Mouse (Mus musculus) limb, embryonic 15.5 days (tissue): Measurements from ENCODE around the gene Rflna. TPM values are rescaled to one million over a fixed set of nuclear protein-coding genes. Genes with fewer than 3 reads are reported as not detected.

Experiments used
- ATAC-seq: fragments of 200-750 bp; cut with Nextera tagmentation; 2 replicates; pipeline ENCODE4 v1.8.0; 2017; ENCODE audit warnings: low read depth, moderate TSS enrichment; ENCODE audit not compliant: insufficient number of reproducible peaks, low FRiP score, low TSS enrichment
- H3K27ac ChIP-seq: fragments of 300-500 bp; sonication (generic); 2 replicates; pipeline ENCODE4 v1.5.1; 2015; ENCODE audit warnings: moderate library complexity, mild to moderate bottlenecking, inconsistent platforms
- H3K27me3 ChIP-seq: fragments of 300-500 bp; sonication (generic); 2 replicates; pipeline ENCODE4 v1.6.1; 2015; ENCODE audit warnings: inconsistent platforms
- H3K36me3 ChIP-seq: fragments of 300-500 bp; sonication (generic); 2 replicates; pipeline ENCODE4 v1.6.1; 2015; ENCODE audit warnings: inconsistent platforms
- H3K4me1 ChIP-seq: fragments of 300-500 bp; sonication (generic); 2 replicates; pipeline ENCODE4 v1.6.1; 2015; ENCODE audit warnings: inconsistent platforms
- H3K4me2 ChIP-seq: fragments of 300-500 bp; sonication (generic); 2 replicates; pipeline ENCODE4 v1.6.1; 2015; ENCODE audit warnings: mild to moderate bottlenecking, inconsistent platforms
- H3K4me3 ChIP-seq: fragments of 300-500 bp; sonication (generic); 2 replicates; pipeline ENCODE4 v1.5.1; 2015; ENCODE audit warnings: mild to moderate bottlenecking, inconsistent platforms
- H3K9ac ChIP-seq: fragments of 300-500 bp; sonication (generic); 2 replicates; pipeline ENCODE4 v1.6.1; 2015; ENCODE audit warnings: inconsistent platforms
- H3K9me3 ChIP-seq: fragments of 300-500 bp; sonication (generic); 2 replicates; pipeline ENCODE4 v1.6.1; 2016; ENCODE audit warnings: inconsistent platforms
- WGBS: fragments of 180-500 bp; shearing (Covaris S2); methylation state at CpG from one replicate; pipeline ENCODE4 v1.1.7; 2015; 5-methylcytosine and 5-hydroxymethylcytosine counted together
- polyA plus RNA-seq: library from polyadenylated mRNA; unstranded; fragments of >200 nt; fragmentation: Nextera tagmentation; extraction: Ambion mirVana; gene quantifications from 2 replicates; pipeline ENCODE4 v1.2.1, GENCODE M21; 2015

The Rflna gene
- polyA plus RNA-seq, 1 experiment from 2014 or later, result 40.7 TPM

- Histone ChIP-seq H3K36me3 (peaks cover 68% of the 10 kb centered on the region), H3K9me3 (no peaks in the 10 kb centered on the region), H3K27ac (peak overlapping the region; percentile 14; the same call in 1 of the 2 replicates), H3K27me3 (no peaks in the 10 kb centered on the region), H3K4me1 (peaks cover 29% of the 10 kb centered on the region), H3K9ac (no peak overlapping the region), H3K4me3 (no peak overlapping the region), H3K4me2 (no peak overlapping the region)
- no peak for ATAC-seq
- 88% methylated on average over 8 of the region's 8 CpGs for WGBS
These were observed 8.6 kb downstream of the Rflna start for GRCm38 (mm10) chr5:125011628-125012027.

GRCm38 (mm10) chr5:125014497-125014896, 11.5 kb downstream of the Rflna start:
- WGBS, result 52% methylated on average over 7 of the region's 7 CpGs
- peaks cover 94% of the 10 kb centered on the region for H3K36me3 ChIP-seq
- peaks cover 22% of the 10 kb centered on the region for H3K4me1 ChIP-seq
- no peak overlapping the region for H3K9ac ChIP-seq
- H3K4me2 ChIP-seq, result no peak overlapping the region
- no peaks in the 10 kb centered on the region for H3K27me3 ChIP-seq
- H3K9me3 ChIP-seq, result no peaks in the 10 kb centered on the region
- no peak overlapping the region for H3K4me3 ChIP-seq
- no peak for ATAC-seq
- H3K27ac ChIP-seq, result 0 out of 2 replicates have a peak overlapping the region, but pooled peaks have one; percentile 17

GRCm38 (mm10) chr5:125015066-125015465, 12.0 kb downstream of the Rflna start:
- 85% methylated on average over 3 of the region's 3 CpGs for WGBS
- 0 out of 2 replicates have a peak overlapping the region, but pooled peaks have one; percentile 17 for H3K27ac ChIP-seq
- H3K9ac ChIP-seq, result no peak overlapping the region
- H3K36me3 ChIP-seq, result peaks cover 93% of the 10 kb centered on the region
- H3K27me3 ChIP-seq, result no peaks in the 10 kb centered on the region
- H3K4me2 ChIP-seq, result no peak overlapping the region
- H3K4me1 ChIP-seq, result peaks cover 21% of the 10 kb centered on the region
- no peaks in the 10 kb centered on the region for H3K9me3 ChIP-seq
- no peak for ATAC-seq
- H3K4me3 ChIP-seq, result no peak overlapping the region

GRCm38 (mm10) chr5:125015576-125015975, 12.6 kb downstream of the Rflna start:
- peaks cover 21% of the 10 kb centered on the region for H3K4me1 ChIP-seq
- H3K9ac ChIP-seq, result no peak overlapping the region
- no peak overlapping the region for H3K4me2 ChIP-seq
- peaks cover 93% of the 10 kb centered on the region for H3K36me3 ChIP-seq
- no peaks in the 10 kb centered on the region for H3K9me3 ChIP-seq
- no peaks in the 10 kb centered on the region for H3K27me3 ChIP-seq
- H3K27ac ChIP-seq, result 0 out of 2 replicates have a peak overlapping the region, but pooled peaks have one; percentile 1
- WGBS, result 82% methylated on average over 9 of the region's 9 CpGs
- no peak for ATAC-seq
- H3K4me3 ChIP-seq, result no peak overlapping the region

- H3K9me3 ChIP-seq, result no peaks in the 10 kb centered on the region
- no peak overlapping the region for H3K4me3 ChIP-seq
- H3K27me3 ChIP-seq, result no peaks in the 10 kb centered on the region
- H3K36me3 ChIP-seq, result peaks cover 95% of the 10 kb centered on the region
- peak overlapping the region; percentile 3; the same call in 1 of the 2 replicates for H3K27ac ChIP-seq
- no peak overlapping the region for H3K9ac ChIP-seq
- peaks cover 19% of the 10 kb centered on the region for H3K4me1 ChIP-seq
- 74% methylated on average over 17 of the region's 17 CpGs for WGBS
- no peak for ATAC-seq
- no peak overlapping the region for H3K4me2 ChIP-seq
These were observed 13.6 kb downstream of the Rflna start for GRCm38 (mm10) chr5:125016421-125017242.

- H3K9me3 ChIP-seq, result no peaks in the 10 kb centered on the region
- H3K4me3 ChIP-seq, result no peak overlapping the region
- peak overlapping the region; percentile 17 for H3K27ac ChIP-seq
- H3K27me3 ChIP-seq, result no peaks in the 10 kb centered on the region
- WGBS, result 46% methylated on average over 15 of the region's 15 CpGs
- H3K36me3 ChIP-seq, result peaks cover 96% of the 10 kb centered on the region
- ATAC-seq, result no peak
- peaks cover 19% of the 10 kb centered on the region for H3K4me1 ChIP-seq
- H3K4me2 ChIP-seq, result no peak overlapping the region
- no peak overlapping the region for H3K9ac ChIP-seq
These were observed 14.3 kb downstream of the Rflna start for GRCm38 (mm10) chr5:125017332-125017731.

- no peak overlapping the region for H3K4me3 ChIP-seq
- no peaks in the 10 kb centered on the region for H3K27me3 ChIP-seq
- no peak overlapping the region for H3K27ac ChIP-seq
- H3K9me3 ChIP-seq, result no peaks in the 10 kb centered on the region
- H3K4me2 ChIP-seq, result no peak overlapping the region
- ATAC-seq, result no peak
- H3K36me3 ChIP-seq, result peaks cover 96% of the 10 kb centered on the region
- WGBS, result 86% methylated on average over 5 of the region's 5 CpGs
- H3K9ac ChIP-seq, result no peak overlapping the region
- H3K4me1 ChIP-seq, result peaks cover 19% of the 10 kb centered on the region
These were observed 16.1 kb downstream of the Rflna start for GRCm38 (mm10) chr5:125019099-125019498.

GRCm38 (mm10) chr5:125021298-125021697, 18.3 kb downstream of the Rflna start:
- Histone ChIP-seq H3K36me3 (peaks cover 98% of the 10 kb centered on the region), H3K4me3 (no peak overlapping the region), H3K4me2 (no peak overlapping the region), H3K9me3 (no peaks in the 10 kb centered on the region), H3K4me1 (peaks cover 16% of the 10 kb centered on the region), H3K27ac (no peak overlapping the region), H3K27me3 (no peaks in the 10 kb centered on the region), H3K9ac (no peak overlapping the region)
- no peak for ATAC-seq
- WGBS, result 88% methylated on average over 11 of the region's 11 CpGs

GRCm38 (mm10) chr5:125024002-125024401, 21.0 kb downstream of the Rflna start:
- Histone ChIP-seq H3K27me3 (no peaks in the 10 kb centered on the region), H3K27ac (no peak overlapping the region), H3K4me1 (no peaks in the 10 kb centered on the region; the same call in 1 of the 2 replicates), H3K9me3 (no peaks in the 10 kb centered on the region), H3K36me3 (peaks cover 98% of the 10 kb centered on the region), H3K9ac (no peak overlapping the region), H3K4me2 (no peak overlapping the region), H3K4me3 (no peak overlapping the region)
- WGBS, result 82% methylated on average over 14 of the region's 14 CpGs
- ATAC-seq, result no peak

- Histone ChIP-seq H3K4me3 (no peak overlapping the region), H3K36me3 (peaks cover 100% of the 10 kb centered on the region), H3K4me1 (no peaks in the 10 kb centered on the region), H3K27ac (no peak overlapping the region), H3K9ac (no peak overlapping the region), H3K27me3 (no peaks in the 10 kb centered on the region), H3K9me3 (no peaks in the 10 kb centered on the region), H3K4me2 (no peak overlapping the region)
- WGBS, result 93% methylated on average over 15 of the region's 15 CpGs
- no peak for ATAC-seq
These were observed 25.4 kb downstream of the Rflna start for GRCm38 (mm10) chr5:125028371-125028770.

- no peaks in the 10 kb centered on the region for H3K9me3 ChIP-seq
- H3K36me3 ChIP-seq, result peaks cover 100% of the 10 kb centered on the region
- H3K27ac ChIP-seq, result no peak overlapping the region
- H3K4me2 ChIP-seq, result no peak overlapping the region
- no peak for ATAC-seq
- WGBS, result 98% methylated on average over 20 of the region's 20 CpGs
- H3K4me1 ChIP-seq, result no peaks in the 10 kb centered on the region
- H3K4me3 ChIP-seq, result no peak overlapping the region
- H3K27me3 ChIP-seq, result no peaks in the 10 kb centered on the region
- no peak overlapping the region for H3K9ac ChIP-seq
These were observed 25.9 kb downstream of the Rflna start for GRCm38 (mm10) chr5:125028911-125029310.

- H3K4me2 ChIP-seq, result no peak overlapping the region
- peaks cover 92% of the 10 kb centered on the region for H3K36me3 ChIP-seq
- no peak overlapping the region for H3K27ac ChIP-seq
- 87% methylated on average over 8 of the region's 8 CpGs for WGBS
- no peak overlapping the region for H3K4me3 ChIP-seq
- no peak for ATAC-seq
- no peaks in the 10 kb centered on the region for H3K9me3 ChIP-seq
- no peaks in the 10 kb centered on the region for H3K27me3 ChIP-seq
- peaks cover 27% of the 10 kb centered on the region for H3K4me1 ChIP-seq
- H3K9ac ChIP-seq, result no peak overlapping the region
These were observed 33.5 kb downstream of the Rflna start for GRCm38 (mm10) chr5:125036483-125036882.
